Mouse (Mus musculus) hindbrain, embryonic 10.5 days (tissue): ENCODE data around the gene Scyl3. TPM values are rescaled to one million over a fixed set of nuclear protein-coding genes. Genes with fewer than 3 reads are reported as not detected.
A peak's percentile ranks its signal among the peaks of the same experiment; 100 is the strongest.

Source experiments
- DNase-seq: peaks from one replicate; pipeline ENCODE4 v3.0.0-alpha.2; 2017; ENCODE audit warnings: low spot score
- H3K27ac ChIP-seq: fragments of 300-500 bp; sonication (generic); 2 replicates; pipeline ENCODE4 v1.5.1; 2016; ENCODE audit warnings: mild to moderate bottlenecking, moderate library complexity
- H3K27me3 ChIP-seq: fragments of 300-500 bp; sonication (generic); 2 replicates; pipeline ENCODE4 v1.6.1; 2016; ENCODE audit warnings: mild to moderate bottlenecking; ENCODE audit not compliant: poor library complexity, insufficient read depth, severe bottlenecking
- H3K36me3 ChIP-seq: fragments of 300-500 bp; sonication (generic); 2 replicates; pipeline ENCODE4 v1.6.1; 2016; ENCODE audit warnings: mild to moderate bottlenecking, moderate library complexity
- H3K4me1 ChIP-seq: fragments of 300-500 bp; sonication (generic); replicated peaks from 2 replicates; pipeline ENCODE4 v1.6.1; 2016; ENCODE audit warnings: mild to moderate bottlenecking
- H3K4me3 ChIP-seq: fragments of 300-500 bp; sonication (generic); 2 replicates; pipeline ENCODE4 v1.5.1; 2016; ENCODE audit warnings: mild to moderate bottlenecking, moderate library complexity
- H3K9me3 ChIP-seq: fragments of 300-500 bp; sonication (generic); 2 replicates; pipeline ENCODE4 v1.6.1; 2016; ENCODE audit warnings: mild to moderate bottlenecking, moderate library complexity
- WGBS: fragments of 180-500 bp; shearing (Covaris S2); methylation state at CpG from one replicate; pipeline ENCODE4 v1.1.7; 2016; 5-methylcytosine and 5-hydroxymethylcytosine counted together
- polyA plus RNA-seq: library from polyadenylated mRNA; unstranded; fragments of >200 nt; fragmentation: Nextera tagmentation; extraction: Ambion mirVana; gene quantifications from 2 replicates; pipeline ENCODE4 v1.2.1, GENCODE M21; 2016

Gene Scyl3
- polyA plus RNA-seq, result 16.0 and 17.6 TPM in 2 replicates

DNA sequence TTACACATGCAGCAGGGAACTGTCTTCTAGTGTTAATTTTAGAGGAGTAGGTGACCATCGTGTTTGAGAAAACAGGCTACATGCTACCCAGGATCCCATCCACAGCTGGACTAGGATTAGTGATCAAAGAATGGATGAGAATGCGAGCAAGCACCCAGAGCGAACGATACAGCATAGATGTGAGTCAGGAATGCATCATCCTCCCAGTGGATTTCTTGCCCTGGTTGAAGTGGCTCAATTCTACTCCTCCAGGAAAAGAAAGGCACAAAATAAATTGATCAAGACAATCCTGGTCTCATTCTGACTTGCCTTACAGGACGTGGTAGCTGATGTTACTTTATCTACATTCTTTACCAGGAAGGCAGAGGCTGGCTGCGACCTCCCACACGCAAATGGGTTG is at the start of gene Scyl3:
TSS of gene Scyl3 (plus strand) at position 255 of the 400 bp plus-strand sequence.
- no peak for DNase-seq
- Histone ChIP-seq H3K27me3 (no peaks in the 10 kb centered on the region), H3K27ac (peak within 1 kb of the TSS; percentile 94), H3K4me1 (peaks cover 19% of the 10 kb centered on the region), H3K9me3 (no peaks in the 10 kb centered on the region), H3K36me3 (peaks cover 8% of the 10 kb centered on the region), H3K4me3 (peak within 1 kb of the TSS; percentile 92)
- WGBS, result 73% methylated on average over 7 of the region's 7 CpGs

DNA sequence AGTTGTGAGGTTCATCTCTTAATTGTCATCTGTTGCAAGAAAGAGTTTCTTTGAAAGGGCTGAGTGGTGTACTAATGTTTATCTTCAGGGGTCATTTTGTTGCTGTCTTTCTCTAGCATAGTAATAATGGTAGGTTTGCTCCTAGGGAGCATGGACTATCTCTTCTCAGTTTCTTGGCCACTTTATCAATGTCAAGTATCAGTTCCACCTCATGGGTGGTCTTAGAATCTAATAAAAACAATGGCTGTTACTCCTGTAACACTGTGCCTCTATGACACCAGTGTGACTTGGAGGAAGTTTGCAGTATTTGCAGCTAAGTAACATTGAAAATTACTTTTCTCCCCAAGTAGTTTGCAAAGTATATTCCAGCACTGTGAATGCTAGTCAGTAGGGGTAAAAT is 39.3 kb upstream of the Scyl3 start:
- peaks cover 3% of the 10 kb centered on the region; the same call in 1 of the 2 replicates for H3K36me3 ChIP-seq
- no peaks in the 10 kb centered on the region for H3K4me1 ChIP-seq

DNA sequence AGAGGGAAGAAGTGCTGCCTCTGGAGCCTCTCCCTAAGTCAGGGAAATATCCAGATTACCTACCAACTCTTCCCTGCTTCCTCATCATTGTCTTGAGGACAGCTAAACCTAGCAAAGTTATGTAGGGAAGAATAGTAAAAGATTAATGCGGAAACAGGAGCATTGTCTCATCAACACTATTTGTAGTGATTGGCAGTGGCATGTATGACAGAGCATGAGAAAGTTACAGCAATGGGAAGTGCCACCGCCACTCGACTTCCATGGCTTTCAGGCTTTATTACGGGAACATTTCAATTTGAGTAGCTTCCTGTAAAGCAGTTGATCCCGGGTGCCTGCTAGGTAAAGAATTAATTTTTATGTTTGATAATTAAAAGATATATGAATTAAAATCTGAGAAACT is 35.6 kb upstream of the Scyl3 start:
- Histone ChIP-seq H3K4me1 (no peaks in the 10 kb centered on the region), H3K4me3 (no peak overlapping the region), H3K36me3 (no peaks in the 10 kb centered on the region), H3K27me3 (no peaks in the 10 kb centered on the region), H3K9me3 (no peaks in the 10 kb centered on the region), H3K27ac (no peak overlapping the region)
- no peak for DNase-seq
- WGBS, result 86% methylated on average over 5 of the region's 5 CpGs

More for the DNA sequence above, 39.3 kb upstream of the Scyl3 start:
- Histone ChIP-seq H3K27ac (no peak overlapping the region), H3K27me3 (no peaks in the 10 kb centered on the region), H3K4me3 (no peak overlapping the region), H3K9me3 (no peaks in the 10 kb centered on the region)
- no peak for DNase-seq

DNA sequence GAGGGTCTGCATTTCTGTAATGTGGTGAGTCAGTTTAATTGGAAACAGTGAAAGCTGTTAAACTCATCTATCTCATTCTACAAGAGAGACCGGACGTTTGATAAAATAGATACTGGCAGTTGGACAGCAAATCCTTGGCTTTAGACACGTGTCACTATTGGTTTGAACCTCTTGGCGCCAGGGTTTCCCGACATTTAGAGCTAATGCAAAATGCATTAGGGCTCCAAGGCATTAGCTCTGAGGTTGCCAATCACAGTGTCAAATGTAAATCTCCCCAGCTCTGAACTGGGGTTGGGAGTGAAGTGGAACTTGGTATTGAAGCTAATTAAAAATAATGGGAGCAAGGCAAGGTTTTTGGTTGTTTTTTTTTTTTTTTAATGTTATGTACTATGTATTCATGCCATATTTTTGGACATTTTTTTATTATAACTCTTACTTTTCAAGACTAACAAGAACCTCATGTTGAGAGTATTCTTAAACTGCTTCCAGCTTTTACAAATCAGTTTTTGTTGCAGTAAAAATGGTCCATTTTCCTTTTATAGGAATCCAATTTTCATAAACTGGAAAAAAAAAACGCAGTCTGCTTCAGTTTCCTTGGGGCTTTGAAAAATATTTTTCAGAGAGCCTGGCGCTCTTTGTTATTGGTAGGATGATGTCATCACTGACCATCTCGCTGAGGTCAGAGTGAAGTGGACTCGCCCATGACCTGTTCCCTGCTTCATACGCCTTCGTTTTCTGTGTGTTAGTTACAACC is 34.9 kb upstream of the Scyl3 start:
- no peak overlapping the region for H3K27ac ChIP-seq
- H3K4me1 ChIP-seq, result no peaks in the 10 kb centered on the region
- DNase-seq, result no peak
- no peak overlapping the region for H3K4me3 ChIP-seq
- H3K9me3 ChIP-seq, result no peaks in the 10 kb centered on the region
- no peaks in the 10 kb centered on the region for H3K36me3 ChIP-seq
- 81% methylated on average over 11 of the region's 11 CpGs for WGBS
- no peaks in the 10 kb centered on the region for H3K27me3 ChIP-seq

DNA sequence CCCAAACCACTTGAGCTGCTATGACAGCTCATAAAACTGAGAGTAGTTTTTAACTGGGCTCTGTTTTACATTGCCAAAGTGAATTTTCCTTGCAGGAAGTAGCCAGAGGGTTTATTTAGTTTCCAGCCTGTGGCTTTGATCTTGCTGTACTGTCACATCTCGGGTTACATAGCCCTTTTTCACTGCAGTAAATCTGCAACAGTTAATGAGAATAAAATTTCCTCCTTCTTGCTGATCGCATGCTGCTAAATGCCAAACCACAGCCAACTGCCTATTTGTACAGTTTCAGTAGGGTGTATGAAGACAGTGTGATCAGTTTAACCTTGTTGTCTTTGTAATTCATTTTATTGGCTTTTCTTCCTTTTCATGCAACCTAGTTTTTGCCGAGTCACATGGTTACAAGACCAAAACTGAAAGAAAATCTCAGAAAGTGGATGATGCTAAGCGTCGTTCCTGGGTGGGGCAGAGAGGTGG is 30.6 kb upstream of the Scyl3 start:
- DNase-seq, result no peak
- Histone ChIP-seq H3K4me1 (no peaks in the 10 kb centered on the region), H3K36me3 (no peaks in the 10 kb centered on the region), H3K9me3 (no peaks in the 10 kb centered on the region), H3K27me3 (no peaks in the 10 kb centered on the region), H3K4me3 (no peak overlapping the region), H3K27ac (no peak overlapping the region)
- 70% methylated on average over 5 of the region's 5 CpGs for whole genome bisulfite sequencing

DNA sequence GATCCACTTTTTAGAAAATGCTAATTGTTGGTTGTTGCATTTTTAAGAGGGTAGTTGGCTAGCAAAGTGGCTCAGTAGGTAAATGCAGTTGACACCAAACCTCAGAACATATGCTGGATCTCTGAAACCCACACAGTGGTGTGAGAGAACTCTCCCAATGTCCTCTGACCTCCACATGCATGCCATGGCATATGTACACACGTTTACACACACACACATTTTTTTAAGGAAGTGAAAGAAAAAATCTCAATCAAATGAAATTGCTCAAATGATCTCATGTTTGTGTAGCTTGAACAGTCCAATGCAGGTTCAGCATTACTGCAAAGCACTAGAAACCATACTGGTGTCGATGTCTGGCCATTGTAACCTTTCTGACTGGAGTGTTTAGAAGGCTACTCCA is 29.3 kb upstream of the Scyl3 start:
- no peak for DNase-seq
- Histone ChIP-seq H3K27me3 (no peaks in the 10 kb centered on the region), H3K4me3 (no peak overlapping the region), H3K36me3 (no peaks in the 10 kb centered on the region), H3K4me1 (no peaks in the 10 kb centered on the region), H3K27ac (no peak overlapping the region), H3K9me3 (no peaks in the 10 kb centered on the region)
- WGBS, result 90% methylated on average over 2 of the region's 2 CpGs

DNA sequence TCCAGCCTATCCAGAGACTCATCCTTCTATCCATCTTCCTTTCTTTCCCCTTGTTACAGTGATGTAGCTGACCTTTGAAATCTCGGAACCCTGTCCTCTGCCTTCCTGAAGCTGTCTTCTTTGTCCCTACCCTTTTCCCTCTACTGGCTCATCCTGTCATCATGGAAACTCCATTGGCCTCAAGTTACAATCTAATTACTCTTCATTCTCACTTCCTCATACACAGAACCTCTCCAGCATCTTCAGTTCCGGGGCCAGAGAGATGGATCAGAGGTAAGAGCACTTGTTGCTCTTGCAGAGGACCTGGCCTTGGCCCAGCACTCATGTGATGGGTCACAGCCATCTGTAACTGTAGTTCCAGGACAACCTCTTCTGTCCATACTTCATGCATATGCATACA is 28.7 kb upstream of the Scyl3 start:
- H3K27me3 ChIP-seq, result no peaks in the 10 kb centered on the region
- H3K4me1 ChIP-seq, result no peaks in the 10 kb centered on the region
- no peaks in the 10 kb centered on the region for H3K9me3 ChIP-seq
- H3K27ac ChIP-seq, result no peak overlapping the region
- WGBS, result 93% methylated on average over 2 of the region's 2 CpGs
- no peak overlapping the region for H3K4me3 ChIP-seq
- DNase-seq, result no peak
- H3K36me3 ChIP-seq, result no peaks in the 10 kb centered on the region

DNA sequence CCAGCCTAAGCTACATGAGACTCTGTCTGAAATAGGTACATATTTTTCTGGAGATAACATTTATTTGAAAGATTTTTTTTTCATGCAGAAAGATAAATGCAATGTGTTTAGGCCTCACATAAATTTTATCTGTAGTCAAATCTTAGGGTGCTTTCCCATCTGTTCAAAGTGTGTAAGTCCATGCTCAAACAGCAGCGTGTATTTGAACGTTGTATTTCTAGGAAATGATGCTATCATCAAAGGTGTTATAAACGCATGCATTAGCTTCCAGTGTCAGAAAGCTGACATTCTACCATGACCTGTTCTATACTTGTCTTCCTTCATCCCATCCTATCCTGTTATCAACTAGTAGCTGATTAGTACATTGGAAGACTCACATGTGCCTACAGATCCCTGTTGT is 25.5 kb upstream of the Scyl3 start:
- WGBS, result 88% methylated on average over 3 of the region's 3 CpGs
- DNase-seq, result no peak
- H3K9me3 ChIP-seq, result no peaks in the 10 kb centered on the region
- 0 out of 2 replicates have a peak, but pooled peaks cover under 1% of the 10 kb centered on the region for H3K4me1 ChIP-seq
- no peak overlapping the region for H3K27ac ChIP-seq
- no peaks in the 10 kb centered on the region for H3K36me3 ChIP-seq
- no peak overlapping the region for H3K4me3 ChIP-seq
- no peaks in the 10 kb centered on the region for H3K27me3 ChIP-seq

DNA sequence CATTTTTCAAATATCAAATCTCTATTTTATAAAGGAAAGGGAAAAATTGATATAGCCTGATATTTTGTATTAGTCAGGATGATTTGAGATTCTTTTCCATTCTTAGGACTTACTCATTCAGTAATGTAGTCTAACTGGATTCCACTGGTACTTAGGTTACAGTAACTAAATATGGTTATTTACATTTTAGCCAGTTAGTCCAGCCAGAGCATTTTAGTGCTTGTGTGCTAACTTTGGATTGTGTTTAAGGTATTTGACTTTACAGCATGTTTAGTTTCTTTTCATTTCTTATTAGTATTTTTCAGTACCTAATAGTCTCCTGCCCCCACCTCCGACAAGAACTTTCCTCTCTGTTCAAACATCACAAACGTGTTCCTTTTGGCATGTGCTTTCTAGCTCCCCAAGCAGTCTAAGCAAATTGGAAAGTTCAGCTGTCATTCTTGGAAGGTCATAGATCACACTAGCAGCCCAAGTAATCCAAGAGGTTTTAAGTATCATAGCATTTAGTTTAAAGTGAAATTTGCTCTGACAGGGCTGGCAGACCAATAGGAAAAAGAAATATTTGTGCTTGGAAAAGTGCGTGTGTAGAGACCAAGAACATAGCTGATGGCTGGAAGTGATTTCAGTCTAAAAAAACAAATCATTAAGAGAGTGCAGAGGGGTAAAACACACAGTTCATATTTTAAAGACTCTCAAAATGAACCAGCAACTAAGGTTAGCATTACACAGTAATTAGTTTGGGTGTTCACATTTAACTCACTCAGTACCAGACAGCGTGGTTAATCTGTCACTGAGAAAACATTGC is 21.7 kb upstream of the Scyl3 start:
- H3K9me3 ChIP-seq, result no peaks in the 10 kb centered on the region
- H3K4me1 ChIP-seq, result 0 out of 2 replicates have a peak, but pooled peaks cover 2% of the 10 kb centered on the region
- WGBS, result 66% methylated on average over 4 of the region's 4 CpGs
- no peak overlapping the region for H3K4me3 ChIP-seq
- no peak overlapping the region for H3K27ac ChIP-seq
- H3K36me3 ChIP-seq, result no peaks in the 10 kb centered on the region
- no peaks in the 10 kb centered on the region for H3K27me3 ChIP-seq
- no peak for DNase-seq

DNA sequence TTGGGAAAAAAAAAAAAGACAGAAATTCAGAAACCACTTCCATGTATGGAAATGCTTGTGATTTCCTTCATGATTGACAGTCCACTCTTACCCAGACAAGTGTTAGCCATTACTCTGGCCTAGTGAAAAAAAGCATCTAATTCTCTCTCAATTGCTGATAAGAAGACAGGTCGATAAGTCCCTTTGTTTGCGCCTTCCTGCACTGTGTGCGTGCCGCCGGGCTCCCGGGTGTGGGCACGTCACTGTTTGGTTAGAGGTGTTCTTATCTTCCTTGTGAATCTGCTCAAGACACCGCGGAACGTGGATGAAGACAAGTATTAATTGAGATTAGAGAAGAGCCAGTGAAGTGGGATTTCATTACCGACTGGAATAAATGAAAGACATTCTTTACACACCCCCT is 20.5 kb upstream of the Scyl3 start:
- 0 out of 2 replicates have a peak, but pooled peaks cover 2% of the 10 kb centered on the region for H3K4me1 ChIP-seq
- H3K4me3 ChIP-seq, result no peak overlapping the region
- DNase-seq, result no peak
- H3K27ac ChIP-seq, result no peak overlapping the region
- no peaks in the 10 kb centered on the region for H3K27me3 ChIP-seq
- no peaks in the 10 kb centered on the region for H3K9me3 ChIP-seq
- WGBS, result 78% methylated on average over 11 of the region's 11 CpGs
- no peaks in the 10 kb centered on the region for H3K36me3 ChIP-seq

DNA sequence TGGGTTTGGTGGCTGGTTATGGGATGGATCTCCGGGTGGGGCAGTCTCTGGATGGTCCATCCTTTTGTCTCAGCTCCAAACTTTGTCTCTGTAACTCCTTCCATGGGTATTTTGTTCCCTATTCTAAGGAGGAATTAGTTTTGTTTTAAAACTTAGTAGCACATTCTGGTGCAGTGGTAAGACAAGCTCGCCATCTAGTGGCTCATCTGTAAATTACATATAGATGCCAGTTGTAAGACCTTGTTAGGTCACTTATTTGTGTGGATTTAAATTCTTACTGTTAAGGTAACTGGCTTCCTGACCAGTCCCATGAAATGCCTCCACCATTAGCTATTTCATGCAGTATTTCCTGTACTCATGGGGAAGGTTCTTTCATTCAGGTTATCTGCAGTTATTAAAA is 18.6 kb upstream of the Scyl3 start:
- Histone ChIP-seq H3K4me1 (0 out of 2 replicates have a peak, but pooled peaks cover 2% of the 10 kb centered on the region), H3K9me3 (no peaks in the 10 kb centered on the region), H3K27ac (no peak overlapping the region), H3K27me3 (no peaks in the 10 kb centered on the region), H3K36me3 (peaks cover 2% of the 10 kb centered on the region; the same call in 1 of the 2 replicates), H3K4me3 (no peak overlapping the region)
- no peak for DNase-seq
- 12% methylated on average over 2 of the region's 2 CpGs for WGBS

DNA sequence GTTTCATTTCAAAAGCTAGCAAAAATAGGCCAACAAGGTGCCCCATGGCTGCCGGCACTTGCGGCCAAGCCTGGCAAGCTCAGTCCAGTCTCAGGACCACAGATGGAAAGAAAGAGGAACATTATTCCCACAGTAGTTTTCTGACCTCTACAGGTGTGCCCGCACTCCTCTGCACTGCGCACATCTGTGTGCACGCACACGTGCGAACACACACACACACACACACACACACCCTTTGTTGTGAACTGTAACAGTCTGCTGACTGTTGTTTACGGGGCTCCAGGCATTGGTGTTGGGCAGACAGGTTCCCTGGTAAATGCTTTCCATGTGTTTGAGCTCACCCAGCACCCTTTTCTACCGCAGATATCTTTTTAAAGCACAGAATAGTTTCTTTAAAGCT is 18.1 kb upstream of the Scyl3 start:
- Histone ChIP-seq H3K27ac (no peak overlapping the region), H3K36me3 (peaks cover 5% of the 10 kb centered on the region; the same call in 1 of the 2 replicates), H3K27me3 (no peaks in the 10 kb centered on the region), H3K9me3 (no peaks in the 10 kb centered on the region), H3K4me3 (no peak overlapping the region), H3K4me1 (0 out of 2 replicates have a peak, but pooled peaks cover 2% of the 10 kb centered on the region)
- no peak for DNase-seq
- WGBS, result 92% methylated on average over 9 of the region's 9 CpGs

DNA sequence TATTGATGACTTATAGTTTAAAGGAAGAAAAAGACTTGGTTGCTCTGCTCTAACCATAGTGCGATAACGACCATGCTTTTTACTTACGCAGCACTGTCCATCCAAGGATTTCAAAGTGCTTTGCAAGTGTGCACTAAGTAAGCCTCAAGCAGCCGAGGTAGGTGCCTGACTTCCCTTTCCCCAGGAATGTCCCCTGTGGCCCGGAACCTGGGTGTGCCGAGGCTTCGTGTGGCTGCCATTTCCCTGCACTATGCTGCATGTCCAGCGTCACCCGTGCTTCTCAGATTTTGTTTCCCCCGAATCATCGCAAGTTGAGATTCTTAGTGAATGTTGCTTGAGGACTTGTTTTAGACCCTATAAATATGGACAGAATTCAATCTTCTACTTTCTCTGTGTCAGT is 16.9 kb upstream of the Scyl3 start:
- no peaks in the 10 kb centered on the region for H3K9me3 ChIP-seq
- H3K27ac ChIP-seq, result no peak overlapping the region
- H3K4me1 ChIP-seq, result 0 out of 2 replicates have a peak, but pooled peaks cover 2% of the 10 kb centered on the region
- 92% methylated on average over 11 of the region's 11 CpGs for WGBS
- no peaks in the 10 kb centered on the region for H3K27me3 ChIP-seq
- peaks cover 16% of the 10 kb centered on the region for H3K36me3 ChIP-seq
- no peak for DNase-seq
- no peak overlapping the region for H3K4me3 ChIP-seq
